Mouse (Mus musculus): ENCODE results near the gene Itga2b. TPM values are rescaled to one million over a fixed set of nuclear protein-coding genes. Genes with fewer than 3 reads are reported as not detected.
"Not testable (repeated sequence)": the region's sequence is repeated elsewhere in the genome, so short reads cannot be mapped to it uniquely, and the experiment has no call there.

Gene Itga2b
- polyA plus RNA-seq, 1 experiment from 2014 or later = 4.4 TPM

GRCm38 (mm10) chr11:102415034-102415802, 54.7 kb downstream of the Itga2b start:
- 74% methylated on average over 10 of the region's 10 CpGs for WGBS
- Histone ChIP-seq H3K4me3 (no peak overlapping the region), H3K4me1 (no peaks in the 10 kb centered on the region), H3K36me3 (no peaks in the 10 kb centered on the region), H3K9ac (no peak overlapping the region), H3K27me3 (no peaks in the 10 kb centered on the region), H3K9me3 (0 out of 2 replicates have a peak, but pooled peaks cover 4% of the 10 kb centered on the region), H3K27ac (no peak overlapping the region), H3K4me2 (replicated peaks) (no peak overlapping the region)
- ATAC-seq (ENCODE audit: low FRiP score, low read depth) = no peak

GRCm38 (mm10) chr11:102413059-102413458, 56.9 kb downstream of the Itga2b start:
- H3K9me3 ChIP-seq = no peaks in the 10 kb centered on the region
- H3K36me3 ChIP-seq = no peaks in the 10 kb centered on the region
- no peak overlapping the region for H3K27ac ChIP-seq
- H3K27me3 ChIP-seq = no peaks in the 10 kb centered on the region
- 78% methylated on average over 8 of the region's 8 CpGs for WGBS
- no peak overlapping the region for H3K9ac ChIP-seq
- ATAC-seq (ENCODE audit: low FRiP score, low read depth) = no peak
- no peak overlapping the region for H3K4me2 ChIP-seq (replicated peaks)
- H3K4me1 ChIP-seq = no peaks in the 10 kb centered on the region
- H3K4me3 ChIP-seq = no peak overlapping the region

- no peak overlapping the region for H3K27ac ChIP-seq
- no peaks in the 10 kb centered on the region for H3K9me3 ChIP-seq
- 7% methylated on average over 11 of the region's 11 CpGs for WGBS
- no peak for ATAC-seq (ENCODE audit: low FRiP score, low read depth)
- H3K27me3 ChIP-seq = no peaks in the 10 kb centered on the region
- no peak overlapping the region for H3K9ac ChIP-seq
- H3K36me3 ChIP-seq = no peaks in the 10 kb centered on the region
- H3K4me1 ChIP-seq = peaks cover 1% of the 10 kb centered on the region; the same call in 1 of the 2 replicates
- no peak overlapping the region for H3K4me2 ChIP-seq (replicated peaks)
- no peak overlapping the region for H3K4me3 ChIP-seq
Measured at GRCm38 (mm10) chr11:102411704-102412103, 58.2 kb downstream of the Itga2b start.

DNA sequence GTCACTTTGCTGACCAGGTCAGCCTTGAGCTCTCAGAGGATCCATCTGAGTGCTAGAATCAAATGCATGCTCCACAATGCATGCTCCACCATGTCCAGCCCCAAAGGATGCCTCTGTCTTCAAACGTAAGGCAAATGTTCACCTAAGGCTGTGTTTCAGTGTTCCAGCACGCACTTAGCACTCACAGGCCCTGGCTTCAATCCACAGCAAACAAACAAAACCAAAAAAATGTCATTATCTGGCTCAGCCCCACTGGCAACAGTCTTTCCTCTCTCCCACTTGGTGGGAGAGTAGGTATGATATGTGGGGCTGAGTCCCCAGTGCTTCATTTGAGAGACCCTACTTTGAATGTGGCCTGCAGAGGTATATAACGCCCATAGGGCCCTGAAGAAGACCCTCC, 58.9 kb downstream of the Itga2b start:
- H3K27ac ChIP-seq = no peak overlapping the region
- WGBS = 83% methylated on average over 3 of the region's 3 CpGs
- H3K9me3 ChIP-seq = no peaks in the 10 kb centered on the region
- peaks cover 8% of the 10 kb centered on the region for H3K4me1 ChIP-seq
- H3K36me3 ChIP-seq = no peaks in the 10 kb centered on the region
- no peak overlapping the region for H3K4me3 ChIP-seq
- H3K4me2 ChIP-seq (replicated peaks) = no peak overlapping the region
- ATAC-seq (ENCODE audit: low FRiP score, low read depth) = no peak
- no peak overlapping the region for H3K9ac ChIP-seq
- no peaks in the 10 kb centered on the region for H3K27me3 ChIP-seq

GRCm38 (mm10) chr11:102410345-102410744, 59.6 kb downstream of the Itga2b start:
- H3K9ac ChIP-seq; H3K4me3 ChIP-seq; H3K36me3 ChIP-seq; H3K9me3 ChIP-seq; H3K27me3 ChIP-seq; ATAC-seq (ENCODE audit: low FRiP score, low read depth); H3K27ac ChIP-seq; H3K4me2 ChIP-seq (replicated peaks): not testable (repeated sequence)
- WGBS = 88% methylated on average over 3 of the region's 3 CpGs
- peaks cover 15% of the 10 kb centered on the region for H3K4me1 ChIP-seq

GRCm38 (mm10) chr11:102409795-102410330, 60.1 kb downstream of the Itga2b start:
- Histone ChIP-seq H3K4me3 (no peak overlapping the region), H3K9ac (no peak overlapping the region), H3K27ac (no peak overlapping the region), H3K36me3 (peaks cover 1% of the 10 kb centered on the region), H3K27me3 (no peaks in the 10 kb centered on the region), H3K4me2 (replicated peaks) (no peak overlapping the region), H3K4me1 (peaks cover 19% of the 10 kb centered on the region), H3K9me3 (no peaks in the 10 kb centered on the region)
- no peak for ATAC-seq (ENCODE audit: low FRiP score, low read depth)
- WGBS = 78% methylated on average over 3 of the region's 3 CpGs

GRCm38 (mm10) chr11:102408888-102409794, 60.8 kb downstream of the Itga2b start:
- peak overlapping the region; percentile 70; the same call in 1 of the 2 replicates for H3K27ac ChIP-seq
- H3K36me3 ChIP-seq = peaks cover 8% of the 10 kb centered on the region
- peaks cover 19% of the 10 kb centered on the region for H3K4me1 ChIP-seq
- peak overlapping the region; percentile 95 for H3K4me2 ChIP-seq (replicated peaks)
- no peaks in the 10 kb centered on the region for H3K9me3 ChIP-seq
- 34% methylated on average over 15 of the region's 15 CpGs for WGBS
- H3K9ac ChIP-seq = peak overlapping the region; percentile 55; the same call in 1 of the 2 replicates
- H3K27me3 ChIP-seq = no peaks in the 10 kb centered on the region
- H3K4me3 ChIP-seq = peak overlapping the region; percentile 81
- no peak for ATAC-seq (ENCODE audit: low FRiP score, low read depth)

DNA sequence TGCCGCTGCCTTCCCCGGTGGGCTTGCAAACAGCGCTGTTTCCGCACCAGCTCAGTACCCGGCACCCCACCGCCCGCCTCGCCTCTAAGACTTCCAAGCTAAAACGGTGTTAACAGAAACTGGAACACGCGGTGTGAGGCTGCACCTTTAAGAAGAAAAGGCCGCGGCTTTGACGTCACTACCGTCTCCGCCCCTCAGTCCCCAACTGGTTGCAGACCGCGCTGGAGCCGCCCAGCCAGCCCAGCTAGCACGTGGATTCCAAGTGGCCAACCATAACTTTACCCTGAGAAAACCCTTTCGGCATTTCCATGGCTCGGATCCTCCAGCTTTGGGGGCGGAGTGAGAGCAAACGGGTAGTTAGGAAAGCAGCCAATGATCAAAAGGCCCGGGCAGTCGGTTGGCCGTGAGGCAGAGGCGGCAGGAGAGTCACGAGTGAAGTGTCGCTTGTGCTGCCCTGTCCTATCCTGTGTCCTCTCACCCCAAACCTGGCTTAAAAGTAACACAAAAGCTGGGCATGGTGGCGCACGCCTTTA, 61.5 kb downstream of the Itga2b start:
- peak overlapping the region; percentile 81 for H3K4me3 ChIP-seq
- H3K27me3 ChIP-seq = no peaks in the 10 kb centered on the region
- H3K9ac ChIP-seq = peak overlapping the region; percentile 77
- H3K36me3 ChIP-seq = peaks cover 16% of the 10 kb centered on the region
- peaks cover 19% of the 10 kb centered on the region for H3K4me1 ChIP-seq
- no peaks in the 10 kb centered on the region for H3K9me3 ChIP-seq
- H3K27ac ChIP-seq = peak overlapping the region; percentile 90
- peak; percentile 94 for ATAC-seq (ENCODE audit: low FRiP score, low read depth)
- peak overlapping the region; percentile 95 for H3K4me2 ChIP-seq (replicated peaks)
- under 1% methylated on average over 32 of the region's 32 CpGs for WGBS

DNA sequence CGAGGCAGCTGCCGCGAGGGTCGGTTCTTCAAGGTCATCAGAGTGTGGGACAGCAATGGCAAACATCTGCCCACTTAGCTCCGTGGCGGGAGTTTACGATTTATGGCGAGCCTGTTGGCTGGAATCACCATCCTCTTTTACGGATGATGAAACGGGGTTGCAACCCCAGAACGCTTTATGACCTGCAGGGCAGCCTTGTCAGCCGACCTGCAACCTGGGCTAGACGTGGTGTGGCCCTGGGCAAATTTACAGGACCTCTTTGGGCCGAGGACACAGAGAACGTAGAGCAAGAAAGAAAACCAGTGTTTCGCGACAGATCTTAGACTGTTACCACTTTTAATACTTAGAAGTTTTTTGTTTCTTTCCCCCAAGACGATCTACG, 62.1 kb downstream of the Itga2b start, which contains the start of gene Slc25a39:
Gene Slc25a39, minus strand, starts transcription at position 113 of the 382 bp plus-strand sequence.
- Histone ChIP-seq H3K36me3 (peaks cover 22% of the 10 kb centered on the region), H3K4me2 (replicated peaks) (peak within 1 kb of the TSS; percentile 95), H3K4me1 (peaks cover 19% of the 10 kb centered on the region), H3K9ac (peak within 1 kb of the TSS; percentile 86), H3K27me3 (peaks cover 2% of the 10 kb centered on the region; the same call in 1 of the 2 replicates), H3K27ac (peak within 1 kb of the TSS; percentile 90), H3K9me3 (no peaks in the 10 kb centered on the region), H3K4me3 (peak within 1 kb of the TSS; percentile 81)
- WGBS = under 1% methylated on average over 19 of the region's 19 CpGs
- ATAC-seq (ENCODE audit: low FRiP score, low read depth) = no peak

- Histone ChIP-seq H3K27ac (peak overlapping the region; percentile 90), H3K4me2 (replicated peaks) (peak overlapping the region; percentile 95), H3K9me3 (no peaks in the 10 kb centered on the region), H3K4me1 (peaks cover 19% of the 10 kb centered on the region), H3K27me3 (peaks cover 8% of the 10 kb centered on the region), H3K9ac (peak overlapping the region; percentile 86), H3K4me3 (peak overlapping the region; percentile 81), H3K36me3 (peaks cover 28% of the 10 kb centered on the region)
- WGBS = under 1% methylated on average over 74 of the region's 85 CpGs
- peak; percentile 73 for ATAC-seq (ENCODE audit: low FRiP score, low read depth)
Measured at GRCm38 (mm10) chr11:102406900-102407833, 62.8 kb downstream of the Itga2b start.

DNA sequence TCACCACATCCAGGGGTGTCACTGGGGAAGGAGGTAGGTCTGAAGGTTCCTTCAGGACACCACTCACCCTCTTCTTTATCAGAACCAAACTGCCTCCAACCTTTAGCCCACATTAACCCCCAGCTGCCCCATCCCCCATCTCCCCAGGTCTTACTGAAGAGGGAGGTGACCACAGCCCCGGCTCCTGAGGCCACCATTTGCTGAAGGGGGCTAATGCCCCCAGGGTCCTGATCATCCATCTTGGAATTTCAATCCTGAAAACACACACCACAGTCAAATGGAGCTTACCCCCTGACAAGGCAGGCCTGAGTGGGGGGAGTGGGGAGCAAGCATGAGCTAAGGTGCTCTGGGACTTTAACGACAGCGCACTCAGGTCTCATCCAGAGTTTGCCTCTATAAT, 63.5 kb downstream of the Itga2b start:
- 4% methylated on average over 3 of the region's 3 CpGs for WGBS
- H3K27ac ChIP-seq = peak overlapping the region; percentile 90

More for the DNA sequence above, 63.5 kb downstream of the Itga2b start:
- peak overlapping the region; percentile 86 for H3K9ac ChIP-seq
- H3K36me3 ChIP-seq = peaks cover 33% of the 10 kb centered on the region
- H3K4me2 ChIP-seq (replicated peaks) = peak overlapping the region; percentile 95
- peak overlapping the region; percentile 81 for H3K4me3 ChIP-seq
- no peaks in the 10 kb centered on the region for H3K9me3 ChIP-seq
- no peak for ATAC-seq (ENCODE audit: low FRiP score, low read depth)
- H3K4me1 ChIP-seq = peaks cover 19% of the 10 kb centered on the region
- H3K27me3 ChIP-seq = peaks cover 16% of the 10 kb centered on the region
